Mouse (Mus musculus) megakaryocyte, embryonic 14.5 days (primary cell): ENCODE measurements around the gene Gnat1. TPM values are rescaled to one million over a fixed set of nuclear protein-coding genes. Genes with fewer than 3 reads are reported as not detected.

Experiments
- H3K27me3 ChIP-seq: replicated peaks from 2 replicates; pipeline ENCODE3; 2012; ENCODE audit warnings: inconsistent platforms
- H3K36me3 ChIP-seq: replicated peaks from 2 replicates; pipeline ENCODE3; 2012; ENCODE audit warnings: low read length, inconsistent platforms, mixed read lengths
- H3K4me1 ChIP-seq: 2 replicates; pipeline ENCODE4 v1.6.1; 2012; ENCODE audit warnings: inconsistent platforms
- H3K4me3 ChIP-seq: replicated peaks from 2 replicates; pipeline ENCODE3; 2012; ENCODE audit warnings: moderate library complexity, mild to moderate bottlenecking, inconsistent platforms
- H3K9me3 ChIP-seq: 2 replicates; pipeline ENCODE4 v1.6.1; 2012; ENCODE audit warnings: inconsistent platforms
- FLI1 ChIP-seq: IDR thresholded peaks from 2 replicates; pipeline ENCODE4 v1.6.1; 2012; ENCODE audit warnings: low read length, inconsistent platforms, mixed read lengths
- GATA1 ChIP-seq: IDR thresholded peaks from 3 replicates; pipeline ENCODE4 v1.6.1; 2012; ENCODE audit warnings: mixed read lengths, low read length, inconsistent platforms, borderline replicate concordance
- polyA plus RNA-seq: library from polyadenylated mRNA; stranded (reverse); fragments of >175 nt; gene quantifications from 2 replicates; pipeline ENCODE4 v1.2.3, GENCODE M21; 2012; ENCODE audit warnings: low replicate concordance; ENCODE audit not compliant: insufficient read depth

Gene Gnat1
- polyA plus RNA-seq, 1 experiment: not detected

DNA sequence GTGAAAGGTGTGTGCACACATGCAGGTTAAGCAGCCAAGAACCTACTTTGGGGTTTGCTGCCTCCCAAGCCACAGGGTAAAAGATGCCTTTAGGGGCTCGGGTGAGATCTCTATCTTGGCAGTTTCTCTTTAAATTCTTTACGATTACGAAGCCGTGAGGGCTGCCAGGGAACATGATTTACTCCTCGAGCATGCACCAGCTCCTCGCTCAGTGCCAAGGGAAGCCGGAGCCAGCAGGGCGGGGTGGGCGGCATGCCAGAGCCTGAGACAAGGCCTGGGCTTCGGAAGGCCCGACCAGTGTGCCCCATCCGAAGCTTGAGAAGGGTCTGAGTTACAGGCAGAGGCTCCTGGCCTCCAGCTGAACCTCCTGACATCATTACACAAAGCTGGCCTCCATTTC is 22.1 kb upstream of the Gnat1 start:
- H3K4me1 ChIP-seq: peaks cover 9% of the 10 kb centered on the region
- TF ChIP-seq FLI1 (no peak), GATA1 (no peak)
- peaks cover 94% of the 10 kb centered on the region for H3K27me3 ChIP-seq
- no peaks in the 10 kb centered on the region for H3K36me3 ChIP-seq
- H3K4me3 ChIP-seq: no peak overlapping the region
- no peaks in the 10 kb centered on the region for H3K9me3 ChIP-seq

GRCm38 (mm10) chr9:107700114-107700571 is 20.6 kb upstream of the Gnat1 start:
- peaks cover 94% of the 10 kb centered on the region for H3K27me3 ChIP-seq
- H3K4me1 ChIP-seq: no peaks in the 10 kb centered on the region
- TF ChIP-seq FLI1 (no peak), GATA1 (no peak)
- H3K4me3 ChIP-seq: no peak overlapping the region
- no peaks in the 10 kb centered on the region for H3K9me3 ChIP-seq
- H3K36me3 ChIP-seq: no peaks in the 10 kb centered on the region

- TF ChIP-seq FLI1 (no peak), GATA1 (no peak)
- H3K27me3 ChIP-seq: peaks cover 94% of the 10 kb centered on the region
- H3K4me1 ChIP-seq: peaks cover 3% of the 10 kb centered on the region; the same call in 1 of the 2 replicates
- H3K36me3 ChIP-seq: no peaks in the 10 kb centered on the region
- no peaks in the 10 kb centered on the region for H3K9me3 ChIP-seq
- H3K4me3 ChIP-seq: no peak overlapping the region
These were observed 20.0 kb upstream of the Gnat1 start for GRCm38 (mm10) chr9:107699376-107699980.

- Histone ChIP-seq H3K27me3 (peaks cover 89% of the 10 kb centered on the region), H3K4me3 (no peak overlapping the region), H3K9me3 (no peaks in the 10 kb centered on the region), H3K36me3 (no peaks in the 10 kb centered on the region), H3K4me1 (peaks cover 4% of the 10 kb centered on the region; the same call in 1 of the 2 replicates)
- no peak for TF ChIP-seq GATA1
- TF ChIP-seq FLI1: no peak
These were observed 19.2 kb upstream of the Gnat1 start for GRCm38 (mm10) chr9:107698611-107699190.

DNA sequence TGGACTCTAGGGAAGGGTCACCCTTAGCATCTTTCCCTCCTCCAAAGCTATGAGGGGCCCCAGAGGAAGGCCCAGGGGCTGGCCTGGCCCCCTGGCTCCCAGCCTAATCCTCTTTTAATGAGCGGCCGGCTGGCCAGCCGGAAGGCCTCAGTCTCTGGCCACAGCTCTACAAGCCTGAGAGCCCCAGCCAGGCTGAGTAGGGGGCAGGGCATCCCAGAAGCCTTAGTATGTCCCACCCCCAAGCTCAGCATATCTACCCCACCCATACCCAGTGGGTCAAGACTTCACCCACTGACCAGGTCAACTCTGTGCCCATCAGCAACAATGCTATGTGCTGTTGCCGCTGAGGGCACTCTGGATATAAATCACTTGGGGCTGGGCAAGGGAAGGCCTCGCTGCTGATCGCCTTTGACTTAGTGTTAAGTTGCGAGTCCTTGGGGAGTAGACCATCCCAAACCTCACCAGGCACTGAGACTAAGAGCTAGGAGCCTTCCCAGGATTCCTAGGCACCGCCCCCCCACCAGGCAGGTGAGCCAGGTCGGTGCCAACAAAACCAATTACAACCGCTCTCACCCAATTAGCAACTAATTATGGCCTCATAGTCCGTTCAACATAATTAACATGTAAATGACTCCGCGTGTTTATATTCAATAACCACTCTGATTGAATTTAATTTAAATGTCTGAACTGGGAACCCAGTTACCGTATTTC is 18.5 kb upstream of the Gnat1 start:
- peaks cover 89% of the 10 kb centered on the region for H3K27me3 ChIP-seq
- H3K36me3 ChIP-seq: no peaks in the 10 kb centered on the region

GRCm38 (mm10) chr9:107696845-107697610 is 17.5 kb upstream of the Gnat1 start:
- H3K36me3 ChIP-seq: no peaks in the 10 kb centered on the region
- no peaks in the 10 kb centered on the region for H3K9me3 ChIP-seq
- no peak for TF ChIP-seq FLI1
- no peak for TF ChIP-seq GATA1
- no peak overlapping the region for H3K4me3 ChIP-seq
- H3K27me3 ChIP-seq: peaks cover 89% of the 10 kb centered on the region
- H3K4me1 ChIP-seq: peaks cover 4% of the 10 kb centered on the region; the same call in 1 of the 2 replicates

More for the DNA sequence above, 18.5 kb upstream of the Gnat1 start:
- Histone ChIP-seq H3K4me1 (peaks cover 4% of the 10 kb centered on the region; the same call in 1 of the 2 replicates), H3K4me3 (no peak overlapping the region), H3K9me3 (no peaks in the 10 kb centered on the region)
- TF ChIP-seq FLI1 (no peak), GATA1 (no peak)

DNA sequence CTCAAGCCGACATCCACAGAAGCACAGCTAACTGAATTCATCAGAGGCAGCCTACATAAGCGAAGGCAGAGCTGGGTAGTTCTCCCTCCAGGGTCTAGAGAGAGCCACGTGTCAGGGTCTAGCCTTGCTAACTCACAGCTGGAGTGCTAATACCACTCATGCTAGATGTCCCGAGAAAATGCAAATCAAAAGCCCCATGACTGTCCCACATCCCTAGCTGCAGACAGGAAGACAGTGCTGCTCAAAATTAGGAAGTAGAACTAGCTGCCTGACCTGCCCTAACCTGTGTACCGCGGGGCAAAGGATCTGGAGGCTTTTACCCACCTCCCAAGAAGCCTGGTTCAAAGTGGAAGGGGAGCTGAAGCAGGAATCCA is 16.6 kb upstream of the Gnat1 start:
- TF ChIP-seq FLI1: no peak
- no peak for TF ChIP-seq GATA1
- Histone ChIP-seq H3K9me3 (no peaks in the 10 kb centered on the region), H3K36me3 (no peaks in the 10 kb centered on the region), H3K4me3 (no peak overlapping the region), H3K4me1 (peaks cover 4% of the 10 kb centered on the region; the same call in 1 of the 2 replicates), H3K27me3 (peaks cover 89% of the 10 kb centered on the region)

- Histone ChIP-seq H3K9me3 (no peaks in the 10 kb centered on the region), H3K27me3 (peaks cover 88% of the 10 kb centered on the region), H3K4me1 (peaks cover 4% of the 10 kb centered on the region; the same call in 1 of the 2 replicates), H3K4me3 (no peak overlapping the region), H3K36me3 (no peaks in the 10 kb centered on the region)
- TF ChIP-seq FLI1 (no peak), GATA1 (no peak)
These were observed 16.1 kb upstream of the Gnat1 start for GRCm38 (mm10) chr9:107695441-107696105.

DNA sequence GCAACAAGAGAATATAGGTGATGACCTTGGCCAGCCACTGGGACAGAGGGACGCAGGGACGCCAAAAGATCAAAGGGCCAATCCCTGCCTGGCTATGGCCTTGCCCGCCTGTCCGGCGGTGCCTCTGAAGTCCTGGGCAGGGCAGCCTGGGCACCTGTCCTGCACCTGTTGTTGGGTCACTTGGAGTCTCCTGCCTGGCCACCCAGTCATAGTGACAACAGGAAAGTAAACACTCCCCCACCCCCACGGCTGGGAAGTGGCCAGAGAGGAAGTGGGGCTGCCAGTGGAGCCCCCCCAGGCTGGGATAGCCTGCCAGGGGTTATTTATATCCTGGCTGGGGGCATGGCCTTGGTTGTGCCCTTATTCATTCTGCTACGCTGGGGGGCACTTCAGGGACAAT is 15.1 kb upstream of the Gnat1 start:
- Histone ChIP-seq H3K9me3 (no peaks in the 10 kb centered on the region), H3K4me3 (no peak overlapping the region), H3K4me1 (peaks cover 4% of the 10 kb centered on the region; the same call in 1 of the 2 replicates), H3K27me3 (peaks cover 87% of the 10 kb centered on the region), H3K36me3 (no peaks in the 10 kb centered on the region)
- no peak for TF ChIP-seq GATA1
- no peak for TF ChIP-seq FLI1
